Mouse (Mus musculus): ENCODE data around the gene Cbr1.

Gene Cbr1

DNA sequence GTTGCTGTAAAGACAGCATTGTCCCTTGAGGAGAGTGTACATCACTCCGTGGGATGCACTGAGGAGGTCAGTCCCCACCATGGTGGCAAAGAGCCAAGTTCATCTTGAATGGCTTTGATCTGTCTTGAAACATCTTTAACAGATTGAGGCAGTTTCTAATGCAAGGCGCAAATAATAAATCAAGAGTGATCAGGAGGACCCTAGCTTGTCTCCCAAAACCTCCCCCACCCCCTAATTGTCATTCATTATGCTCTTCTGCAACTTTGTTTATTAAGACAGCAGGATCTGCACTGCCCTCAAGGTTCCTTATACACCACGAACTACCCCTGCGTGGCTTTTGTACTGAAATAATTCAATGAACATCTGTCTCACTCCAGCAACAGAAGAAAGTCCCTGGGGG, at the start of gene Cbr1:
Gene Cbr1, plus strand, starts transcription at position 301 of the 400 bp plus-strand sequence.
- DNase-seq (ENCODE audit: low spot score): no peak

DNA sequence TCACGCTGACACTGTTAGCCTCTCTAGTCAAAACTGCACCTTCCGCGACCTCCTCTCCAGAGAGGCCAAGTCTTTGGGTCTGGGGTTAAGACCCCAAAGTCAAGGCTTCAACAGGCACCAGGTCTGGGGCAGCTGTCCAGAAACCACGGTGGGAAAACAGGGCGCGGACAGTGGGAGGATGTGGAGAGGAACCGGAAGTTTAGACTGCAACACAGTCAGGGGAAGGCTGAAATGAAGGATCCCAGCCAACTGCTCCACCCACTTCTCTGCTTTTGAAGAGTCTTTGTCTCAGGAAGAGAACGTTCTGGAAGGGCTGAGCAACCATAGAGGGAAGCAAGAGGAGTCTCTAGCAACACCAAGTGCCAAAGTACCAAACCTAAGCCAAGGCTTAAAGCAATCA, 48.0 kb upstream of the Cbr1 start:
- no peak for DNase-seq (ENCODE audit: low spot score)

DNA sequence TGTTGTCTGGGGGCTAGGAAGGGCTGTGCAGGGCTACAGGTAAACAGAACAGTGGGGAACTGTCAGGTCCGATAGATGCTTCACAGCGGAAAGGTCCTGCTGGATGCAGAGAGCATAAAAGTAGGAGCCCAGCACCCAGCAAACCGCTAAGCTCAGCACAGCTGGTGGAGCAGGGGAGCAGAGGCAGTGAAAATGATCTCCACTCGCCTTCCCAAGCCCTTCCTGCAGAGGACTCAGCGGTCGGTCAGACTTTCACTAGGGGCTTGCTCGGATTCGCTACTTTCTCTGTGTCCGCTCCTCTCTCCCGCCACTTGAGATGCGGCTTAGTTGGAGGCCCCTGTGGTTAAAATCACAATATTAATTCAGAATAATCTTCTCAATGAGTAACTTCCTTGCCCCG, 47.2 kb upstream of the Cbr1 start:
- peak; percentile 42 for DNase-seq (ENCODE audit: low spot score)

DNA sequence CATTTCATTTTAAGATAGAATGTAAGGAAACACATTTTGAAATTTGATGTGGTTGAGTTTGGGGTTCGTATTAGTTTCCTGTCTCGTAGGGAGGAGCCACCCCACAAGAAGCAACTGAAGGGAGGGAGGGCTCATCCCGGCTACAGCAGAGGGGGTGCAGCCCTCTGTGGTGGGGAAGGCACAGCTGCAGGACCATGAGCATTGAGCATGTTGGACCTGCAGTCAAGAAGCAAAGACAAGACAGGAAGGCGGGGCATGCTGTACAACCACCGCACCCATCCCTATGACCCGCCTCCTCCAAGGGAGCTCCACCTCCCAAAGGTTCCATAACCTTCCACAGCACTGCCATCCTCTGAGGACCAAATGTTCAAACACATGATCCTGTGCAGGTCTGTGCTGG, 33.3 kb upstream of the Cbr1 start:
- DNase-seq (ENCODE audit: low spot score): no peak

DNA sequence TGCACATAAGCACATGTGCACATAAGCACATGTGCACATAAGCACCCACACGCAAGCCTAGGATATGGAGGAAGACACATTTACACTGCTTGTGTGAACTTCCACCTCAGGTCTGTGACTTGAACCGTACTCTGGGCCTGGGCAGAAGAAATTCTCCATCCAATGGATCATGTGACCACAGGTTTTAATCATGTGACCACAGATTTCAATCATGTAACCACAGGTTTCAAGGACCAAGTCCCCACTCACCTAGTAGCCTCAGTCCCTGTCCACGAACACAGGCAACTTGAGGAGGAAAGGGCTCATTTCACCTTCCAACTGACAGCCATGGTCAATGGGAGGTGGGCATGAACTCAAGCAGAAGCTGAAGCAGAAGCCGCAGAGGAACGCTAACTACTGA, 32.2 kb upstream of the Cbr1 start:
- no peak for DNase-seq (ENCODE audit: low spot score)

DNA sequence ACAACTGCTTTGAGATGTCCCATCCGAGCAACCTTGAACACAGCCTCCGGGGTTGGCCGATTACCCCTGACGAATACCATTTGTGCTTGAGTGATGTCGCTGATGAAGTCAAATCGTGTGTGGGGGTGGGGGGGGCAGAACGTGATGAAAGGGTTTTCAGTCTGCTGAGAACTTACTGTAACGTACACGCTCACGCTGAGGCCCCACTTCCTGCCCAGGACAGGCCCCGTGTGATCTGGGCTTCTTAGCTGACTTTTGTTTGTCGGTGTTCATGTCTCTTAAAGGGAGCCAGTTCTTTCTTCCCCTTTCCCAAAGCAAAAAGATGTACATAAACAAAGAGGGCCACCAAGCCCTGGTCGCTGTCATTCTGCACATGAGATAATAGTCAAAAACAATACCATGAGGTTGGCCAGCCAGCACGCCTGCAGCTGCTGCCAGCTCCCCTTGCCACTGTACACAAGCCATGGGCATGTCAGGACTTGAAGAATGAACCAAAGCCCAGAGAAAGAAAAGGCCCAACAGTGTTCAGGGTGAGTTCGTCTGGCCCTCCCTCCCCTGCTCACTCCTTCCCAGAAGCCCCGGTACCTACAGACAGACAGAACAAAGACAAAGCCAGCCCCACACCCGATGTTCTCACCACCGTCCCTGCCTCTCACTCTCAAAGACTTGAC, 31.0 kb upstream of the Cbr1 start:
- DNase-seq (ENCODE audit: low spot score): peak; percentile 15

DNA sequence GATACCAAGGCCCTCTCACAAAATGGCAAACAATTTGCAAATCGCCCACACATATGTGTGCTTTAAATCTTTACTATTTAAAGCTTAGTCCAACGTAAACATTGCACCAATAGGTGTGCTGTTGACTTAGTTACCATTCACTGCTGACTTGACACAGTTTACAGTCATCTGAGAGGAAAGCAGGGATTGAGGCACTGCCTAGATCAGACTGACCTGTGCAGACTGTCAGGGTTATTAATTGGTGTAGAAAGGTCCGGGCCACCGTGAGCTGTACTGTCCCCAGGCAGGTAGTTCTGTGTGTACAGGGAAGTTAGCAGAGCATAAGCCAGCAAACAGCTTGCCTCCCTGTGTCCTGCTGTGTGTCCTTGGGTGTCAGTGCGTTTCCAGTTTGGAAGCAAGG, 30.1 kb upstream of the Cbr1 start:
- DNase-seq (ENCODE audit: low spot score): no peak

DNA sequence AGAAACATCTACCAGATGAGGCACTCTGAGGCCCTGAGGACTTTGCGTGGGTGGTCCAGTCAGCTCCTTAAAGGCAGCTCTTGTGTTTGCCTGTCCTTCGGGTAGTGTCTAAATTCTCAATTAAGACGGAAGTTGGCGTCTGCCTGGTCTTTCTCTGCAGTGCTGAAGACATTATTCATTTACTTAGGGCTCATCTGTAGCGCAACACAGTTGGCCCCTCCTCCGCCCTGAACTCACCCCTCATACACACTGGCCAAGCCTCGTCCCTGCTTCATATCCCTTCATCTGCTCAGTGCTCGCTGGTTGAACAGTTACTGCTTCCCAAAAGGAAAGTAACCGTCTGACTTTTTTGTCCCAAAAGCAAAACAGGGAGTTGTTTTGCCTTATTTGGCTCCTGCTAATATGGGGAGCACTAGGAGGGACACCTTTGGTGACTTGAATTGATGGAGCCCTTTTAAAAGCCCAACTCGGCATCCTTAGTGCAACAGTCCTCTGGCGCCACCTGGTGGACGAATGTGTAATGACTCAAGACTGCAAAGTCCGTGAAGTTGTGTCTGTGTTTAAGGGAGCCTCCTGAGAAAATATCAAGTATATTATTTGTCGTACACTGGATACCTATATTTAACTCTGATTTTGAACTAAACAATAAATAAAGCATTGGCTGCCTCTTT, 29.1 kb upstream of the Cbr1 start:
- DNase-seq (ENCODE audit: low spot score): peak; percentile 91

DNA sequence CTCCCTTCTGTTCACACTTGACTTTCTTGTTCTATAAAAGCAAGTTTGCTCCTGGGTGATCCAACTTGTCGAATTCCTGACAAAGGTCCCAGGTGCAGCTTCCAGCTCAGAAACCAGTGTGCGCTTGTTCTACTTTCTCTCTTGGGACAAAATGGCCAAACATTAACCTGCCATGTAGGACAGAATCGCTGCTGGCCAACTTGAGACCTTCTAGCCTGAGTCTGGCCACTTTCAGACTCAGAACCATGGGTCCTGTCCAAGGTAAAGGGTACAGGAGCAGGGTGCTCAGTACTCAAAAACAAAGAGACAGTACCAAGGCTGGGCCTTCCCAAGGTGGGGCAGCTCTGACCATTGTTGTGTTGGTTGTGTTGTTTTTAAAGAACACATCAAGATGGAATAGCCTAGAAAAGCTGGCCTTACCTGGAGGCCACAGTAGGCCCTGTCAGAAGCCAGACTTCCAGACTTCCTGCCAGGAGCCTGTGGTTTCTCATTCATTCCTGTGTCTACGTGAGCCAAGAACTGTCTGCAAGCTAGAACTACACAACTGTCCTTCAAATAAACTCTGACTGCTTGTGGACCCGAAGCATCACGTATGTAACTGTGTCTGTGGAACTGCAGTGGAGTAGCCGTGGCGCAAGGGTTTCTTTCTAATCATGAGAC, 27.2 kb upstream of the Cbr1 start:
- DNase-seq (ENCODE audit: low spot score): no peak

DNA sequence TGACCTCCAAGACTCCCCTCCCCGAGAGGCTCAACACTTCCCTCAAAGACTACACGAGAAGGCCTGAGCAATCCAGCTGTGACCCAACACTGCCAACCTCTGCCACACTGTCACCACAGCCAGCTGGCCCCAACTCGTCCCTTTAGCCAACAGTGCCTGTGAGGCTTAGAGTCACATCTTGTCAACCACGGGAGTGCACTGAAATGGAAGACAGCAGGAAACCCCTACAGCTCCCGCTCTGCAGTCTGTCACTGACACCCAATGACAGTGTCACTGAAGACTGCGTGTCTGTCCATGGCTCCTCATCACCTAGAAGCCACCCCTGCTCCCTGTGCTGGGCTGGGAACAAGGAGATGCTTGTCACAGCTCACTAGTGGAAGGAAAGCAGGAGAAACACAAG, 24.5 kb upstream of the Cbr1 start:
- DNase-seq (ENCODE audit: low spot score): no peak

DNA sequence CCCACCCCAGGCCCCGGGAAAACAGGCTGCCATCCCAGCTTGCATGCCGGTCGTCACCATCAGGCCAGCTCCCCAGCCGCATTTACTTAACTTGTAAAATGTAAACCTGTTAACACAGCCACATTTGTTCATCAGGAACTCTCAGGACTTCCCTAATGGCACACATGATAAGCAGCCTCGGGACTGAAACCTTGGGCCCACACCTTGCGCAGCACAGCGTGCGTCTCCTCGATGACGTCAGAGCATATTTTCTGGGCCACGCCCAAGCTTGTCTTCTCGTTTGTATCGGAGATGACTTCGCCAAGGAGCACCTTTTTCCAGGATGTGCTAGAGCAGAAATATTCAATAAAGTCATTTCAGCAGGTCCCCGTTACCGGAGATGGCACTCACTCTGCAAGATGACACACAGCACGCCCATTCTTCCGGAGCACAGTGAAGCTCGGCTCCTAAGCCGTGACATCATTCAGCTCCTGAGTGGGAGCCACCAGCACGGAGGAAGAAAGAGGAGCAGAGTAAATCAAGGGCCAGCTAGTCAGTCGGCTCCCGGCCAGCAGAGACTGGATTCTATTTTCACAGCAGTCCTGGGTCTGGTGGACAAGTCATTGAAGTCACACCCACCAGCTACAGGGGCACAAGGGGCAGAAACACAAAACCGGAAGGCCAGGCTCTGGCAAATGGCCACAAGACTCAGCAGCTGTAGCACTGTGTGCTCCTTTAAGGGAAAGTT, 20.5 kb upstream of the Cbr1 start:
- DNase-seq (ENCODE audit: low spot score): no peak

DNA sequence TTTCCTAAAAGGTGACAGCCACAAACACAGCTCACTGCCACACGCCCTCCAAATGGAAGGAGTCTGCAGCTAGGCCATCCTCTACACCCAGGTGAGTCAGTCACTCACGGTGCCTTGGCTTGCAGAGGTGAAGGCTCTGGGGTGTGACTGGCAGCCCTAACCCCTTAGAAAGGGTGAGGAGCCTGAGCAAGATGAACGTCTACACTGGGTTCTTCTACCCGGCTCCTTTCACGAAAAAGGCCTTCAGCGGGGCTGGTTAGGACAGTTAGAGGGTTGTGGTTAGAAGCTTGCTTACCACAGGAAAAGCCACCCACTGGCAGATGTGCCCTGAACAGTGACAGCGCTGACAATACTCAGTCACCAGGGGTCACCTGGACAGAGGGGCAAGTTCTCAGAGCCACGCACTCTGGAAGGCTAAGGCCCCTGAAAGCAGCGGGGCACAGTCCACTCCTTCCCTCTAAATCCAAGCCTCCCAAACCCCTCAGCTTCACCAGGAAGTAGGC, 19.9 kb upstream of the Cbr1 start:
- no peak for DNase-seq (ENCODE audit: low spot score)

DNA sequence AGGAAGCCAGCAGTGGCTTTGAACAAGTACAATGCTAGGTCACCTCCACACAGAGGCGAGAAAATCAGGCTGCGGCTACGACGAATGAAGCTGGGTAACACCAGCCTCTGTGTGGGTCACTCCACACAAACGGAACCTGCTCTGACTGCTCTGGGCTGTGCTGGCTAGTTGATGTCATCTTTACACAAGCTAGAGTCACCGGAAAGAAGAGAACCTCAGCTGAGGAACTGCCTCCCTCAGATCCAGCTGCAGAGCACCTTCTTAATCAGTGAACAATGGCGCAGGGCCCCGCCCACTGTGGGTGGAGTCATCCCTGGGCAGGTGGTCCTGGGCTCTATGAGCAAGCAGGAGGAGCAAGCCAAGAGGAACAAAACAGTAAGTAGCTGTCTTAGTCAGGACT, 19.3 kb upstream of the Cbr1 start:
- no peak for DNase-seq (ENCODE audit: low spot score)

DNA sequence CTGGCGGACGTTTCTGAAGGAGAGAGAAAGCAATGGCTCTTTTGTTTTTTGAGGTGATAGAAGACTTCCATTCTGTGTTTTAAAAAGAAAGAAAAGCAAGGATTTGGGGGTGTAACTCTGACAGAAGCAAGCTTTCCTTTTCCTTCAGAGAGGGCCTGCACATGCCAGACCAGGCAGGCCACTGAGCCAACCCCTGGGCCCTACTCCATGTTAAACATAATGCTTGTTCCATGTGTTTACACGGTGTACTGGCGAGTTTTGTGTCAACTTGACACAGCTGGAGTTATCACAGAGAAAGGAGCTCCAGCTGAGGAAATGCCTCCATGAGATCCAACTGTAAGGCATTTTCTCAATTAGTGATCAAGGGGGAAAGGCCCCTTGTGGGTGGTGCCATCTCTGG, 17.4 kb upstream of the Cbr1 start:
- DNase-seq (ENCODE audit: low spot score): no peak

DNA sequence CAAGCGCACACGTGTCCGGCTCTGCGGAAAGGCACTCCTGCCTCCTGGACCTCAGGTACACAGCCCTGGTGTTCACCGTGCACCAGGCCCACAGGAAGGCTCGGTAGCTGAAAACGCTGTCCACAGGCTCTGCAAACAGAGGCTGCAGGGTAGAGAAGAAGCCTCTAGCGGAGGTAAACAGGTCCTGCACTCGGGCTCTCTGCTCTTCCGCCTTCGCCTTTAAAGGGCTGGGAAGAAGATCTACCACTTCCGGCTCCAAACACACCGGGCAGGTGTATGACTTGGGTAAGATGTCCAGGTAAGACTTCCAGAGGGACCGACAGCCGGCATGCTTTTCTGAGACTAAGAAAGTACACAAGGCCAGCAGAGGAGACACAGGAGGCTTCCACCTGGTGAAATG, 14.7 kb upstream of the Cbr1 start:
- DNase-seq (ENCODE audit: low spot score): no peak

DNA sequence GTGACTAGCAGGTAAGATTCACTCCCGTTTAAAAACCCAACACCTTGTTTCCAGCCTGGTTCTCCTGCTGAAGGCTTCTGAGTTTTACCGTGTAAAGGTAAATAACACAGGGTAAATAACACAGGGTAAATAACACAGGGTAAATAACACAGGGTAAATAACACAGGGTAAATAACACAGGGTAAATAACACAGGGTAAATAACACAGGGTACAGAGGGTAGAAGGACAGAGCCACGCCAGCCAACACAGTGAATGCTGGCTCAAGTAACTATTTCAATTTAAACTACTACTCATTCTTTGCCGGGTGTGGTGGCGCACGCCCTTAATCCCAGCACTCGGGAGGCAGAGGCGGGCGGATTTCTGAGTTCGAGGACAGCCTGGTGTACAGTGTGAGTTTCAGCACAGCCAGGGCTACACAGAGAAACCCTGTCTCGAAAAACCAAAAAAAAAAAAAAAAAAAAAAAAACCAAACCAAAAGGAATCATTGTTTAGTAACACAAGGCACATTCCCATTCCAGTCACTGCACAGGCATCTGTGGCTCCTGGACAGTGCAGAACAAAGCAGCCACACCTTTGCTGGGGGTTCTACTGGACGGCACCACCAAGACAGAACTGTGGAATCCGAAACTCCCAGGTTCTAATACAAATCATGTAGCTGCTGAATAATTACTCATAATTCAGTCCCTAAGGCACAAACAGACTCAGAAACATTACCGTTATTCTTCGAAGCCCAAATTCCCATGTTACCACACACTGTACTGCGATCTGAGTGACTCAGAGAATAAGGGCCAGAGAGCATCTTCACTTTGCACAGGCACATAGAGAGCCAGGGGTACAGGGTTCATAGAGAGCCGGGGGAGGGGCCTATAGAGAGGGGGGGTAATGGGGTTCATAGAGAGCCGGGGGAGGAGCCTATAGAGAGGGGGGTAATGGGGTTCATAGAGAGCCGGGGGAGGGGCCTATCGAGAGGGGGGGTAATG, 13.9 kb upstream of the Cbr1 start:
- DNase-seq (ENCODE audit: low spot score): no peak

DNA sequence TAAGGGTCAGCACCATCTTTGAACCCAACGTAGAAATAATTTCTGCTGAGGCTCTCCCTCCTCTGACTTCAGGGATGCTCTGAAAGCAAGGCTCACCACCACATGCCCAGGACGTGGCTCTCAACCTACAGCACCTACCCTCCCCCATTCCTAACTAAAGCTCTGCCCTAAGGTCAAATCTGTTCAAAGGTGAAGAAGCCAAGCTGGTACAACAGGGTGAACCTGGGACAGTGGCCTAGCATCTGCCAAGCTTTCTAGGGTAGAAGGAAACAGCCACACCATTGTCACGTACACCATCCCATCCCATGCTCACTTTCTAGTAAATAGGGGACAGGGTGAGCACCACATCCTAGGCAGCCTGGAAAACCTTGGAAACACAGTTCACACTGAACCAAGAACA, 12.9 kb upstream of the Cbr1 start:
- no peak for DNase-seq (ENCODE audit: low spot score)

DNA sequence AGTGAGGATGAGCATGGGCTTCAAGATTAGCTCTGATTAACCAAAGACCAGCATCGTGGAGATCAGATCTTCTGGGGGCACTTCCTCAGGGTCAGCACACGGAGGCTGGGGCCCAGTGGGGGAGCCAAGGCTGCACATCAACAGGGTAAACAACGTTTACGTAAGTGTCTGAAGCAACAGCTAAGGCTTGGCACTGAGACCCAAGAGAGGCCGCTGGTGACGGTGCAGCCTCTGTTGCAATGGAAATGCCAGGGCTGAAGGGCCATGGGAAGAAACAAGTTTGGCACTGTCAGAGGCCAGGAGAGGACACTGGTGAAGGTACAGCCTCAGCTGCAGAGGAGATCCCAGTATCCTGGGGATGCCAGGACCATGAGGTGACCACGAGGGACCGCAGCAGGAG, 12.2 kb upstream of the Cbr1 start:
- DNase-seq (ENCODE audit: low spot score): no peak

DNA sequence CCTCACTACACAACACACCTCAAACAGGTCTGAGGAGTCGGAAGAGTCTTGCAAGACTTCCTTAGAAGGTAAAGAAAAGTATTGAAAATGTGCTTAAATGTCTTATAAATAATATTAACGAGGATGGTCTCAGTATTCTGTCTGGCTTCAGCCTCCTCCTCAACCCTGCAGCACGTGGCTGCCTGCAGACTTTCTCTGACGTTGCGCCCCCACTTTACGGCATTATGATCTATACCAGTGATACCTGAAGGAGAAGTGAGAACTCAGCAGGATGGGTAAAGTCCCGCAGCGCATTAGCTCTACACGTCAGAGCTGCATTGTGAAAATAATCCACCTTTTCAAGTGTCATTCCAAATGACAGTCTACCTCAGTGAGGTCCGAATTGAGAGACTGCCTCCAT, 11.2 kb upstream of the Cbr1 start:
- DNase-seq (ENCODE audit: low spot score): no peak

DNA sequence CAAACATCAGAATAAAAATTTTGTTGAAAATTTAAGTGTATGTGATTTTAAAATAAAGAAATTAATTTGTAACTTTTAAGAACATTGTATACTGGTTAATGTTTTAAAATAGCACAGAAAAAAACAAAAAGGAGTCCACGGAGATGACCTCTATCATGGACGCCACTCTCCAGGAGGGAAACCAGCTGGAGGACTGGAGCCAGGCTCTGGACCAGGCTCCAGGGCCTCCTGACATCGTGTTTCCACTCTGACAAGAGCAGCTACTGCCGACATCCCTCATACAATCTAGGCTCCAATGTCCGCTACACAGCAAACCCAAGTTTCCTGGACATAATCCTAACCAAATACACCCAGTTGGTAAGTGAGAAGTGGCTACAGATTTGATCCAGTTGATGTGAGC, 9.9 kb upstream of the Cbr1 start:
- no peak for DNase-seq (ENCODE audit: low spot score)

DNA sequence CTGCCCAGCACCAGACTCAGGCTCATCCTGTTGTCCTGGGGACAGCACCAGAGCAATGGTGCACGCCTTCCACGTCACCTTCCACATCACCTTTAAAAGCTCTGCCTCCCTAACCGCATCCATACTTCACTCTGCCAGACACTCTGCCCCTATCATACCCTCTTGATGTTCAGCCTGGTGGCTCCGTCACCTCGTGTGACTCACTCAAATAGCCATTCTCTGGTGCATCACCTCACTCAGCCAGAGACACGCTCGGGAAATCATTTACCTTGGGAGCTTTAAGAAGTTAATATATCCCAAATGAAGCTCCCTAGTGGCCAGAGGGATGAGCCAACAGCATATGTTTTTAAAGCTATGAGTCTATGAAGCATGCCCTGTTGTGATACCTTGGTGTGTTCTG, 8.8 kb upstream of the Cbr1 start:
- no peak for DNase-seq (ENCODE audit: low spot score)

DNA sequence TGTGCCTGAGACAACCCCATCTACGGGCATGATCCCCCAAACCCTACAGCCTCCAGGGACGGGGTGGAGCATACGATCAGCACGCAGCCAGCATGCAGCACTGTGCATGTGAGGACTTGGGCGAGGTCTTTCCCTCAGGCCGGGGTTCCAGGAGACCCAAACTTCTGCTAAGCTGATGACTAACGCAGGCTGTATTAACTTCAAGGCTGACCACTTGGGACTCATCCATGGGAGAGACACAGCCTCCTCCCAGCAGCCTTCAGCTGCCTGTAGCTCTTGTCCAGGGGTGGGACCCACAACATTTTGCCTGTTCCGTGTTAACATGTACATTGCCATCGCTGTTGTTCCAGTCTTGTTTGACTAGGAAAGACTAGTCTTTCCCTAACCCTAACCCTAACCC, 8.1 kb upstream of the Cbr1 start:
- DNase-seq (ENCODE audit: low spot score): no peak

All from embryo, embryonic 10.5 days (tissue).